20 mouse cellular contexts compared by ENCODE assay signal in the genomic region with DNA sequence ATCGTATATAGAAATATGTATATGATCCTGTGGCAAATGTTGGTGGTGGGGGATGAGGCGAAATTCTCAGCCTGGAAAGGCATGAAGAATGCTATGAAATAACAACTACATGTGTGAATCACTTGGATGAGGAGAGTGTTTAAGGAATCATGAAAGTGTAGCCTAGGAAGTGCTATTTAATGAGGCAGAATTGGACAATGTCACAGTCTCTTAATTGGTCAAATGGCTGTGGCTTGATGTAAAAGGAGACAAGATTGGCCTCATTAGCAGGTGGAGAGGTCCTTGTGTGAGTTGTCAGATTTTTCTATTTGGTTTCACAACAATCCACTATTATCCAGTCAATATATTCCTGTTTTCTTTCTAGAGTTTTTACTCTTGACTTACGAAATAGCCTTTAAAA.
"Had no signal": no experiment of that assay in that cellular context is flagged by ENCODE, and none has a peak within 500 bp of the region (broad histone marks: within the 10 kb centered on the region; RNA-seq: fewer than 3 reads in every experiment).

No protein-coding gene starts in this region.

- H3K27me3 ChIP-seq: midbrain, embryonic 12.5 days; neural tube, embryonic 13.5 days; neural tube, embryonic 15.5 days; stomach, embryonic 15.5 days had no signal

- ATAC-seq: midbrain, embryonic 16.5 days had no signal

- H3K4me2 ChIP-seq: lung, embryonic 14.5 days; midbrain, embryonic 12.5 days; neural tube, embryonic 13.5 days; neural tube, embryonic 15.5 days; stomach, embryonic 15.5 days had no signal

- H3K27ac ChIP-seq: midbrain, embryonic 10.5 days; midbrain, embryonic 12.5 days; neural tube, embryonic 13.5 days; neural tube, embryonic 15.5 days; stomach, embryonic 15.5 days; stomach, postnatal 0 days had no signal

- H3K9ac ChIP-seq: lung, embryonic 14.5 days; midbrain, embryonic 12.5 days; neural tube, embryonic 13.5 days; neural tube, embryonic 15.5 days; stomach, embryonic 15.5 days had no signal

- H3K4me1 ChIP-seq: midbrain, embryonic 12.5 days; neural tube, embryonic 13.5 days; neural tube, embryonic 15.5 days; stomach, embryonic 15.5 days had no signal

- H3K9me3 ChIP-seq: midbrain, embryonic 10.5 days; midbrain, embryonic 12.5 days; neural tube, embryonic 13.5 days; neural tube, embryonic 15.5 days; stomach, embryonic 15.5 days had no signal

- H3K4me3 ChIP-seq: midbrain, embryonic 10.5 days; midbrain, embryonic 12.5 days; myocyte; neural tube, embryonic 13.5 days; neural tube, embryonic 15.5 days; stomach, embryonic 15.5 days had no signal

- DNase-seq: lung, adult 18-20 months; lung, embryonic 14.5 days; lung, postnatal 10 days; lung, postnatal 4 days; midbrain, embryonic 14.5 days; right cerebral cortex, adult 18-20 months; right cerebral cortex, postnatal 25 days; right cerebral cortex, postnatal 4 days; spleen, adult 18-20 months; thymus, adult 2 months; thymus, postnatal 25 days; thymus, postnatal 4 days had no signal
